Mouse (Mus musculus) gastrocnemius, postnatal 14 days (tissue): ENCODE results near the gene Apeh. TPM values are rescaled to one million over a fixed set of nuclear protein-coding genes. Genes with fewer than 3 reads are reported as not detected.

Experiments used
- DNase-seq: peaks from one replicate; pipeline ENCODE4 v3.0.0; 2021; ENCODE audit warnings: mixed read lengths
- intact Hi-C: fragments of 180-260 bp; cut with DNase I; formaldehyde crosslinking; loops from one replicate; pipeline ENCODE4 v1.15.1; 2025; ENCODE audit warnings: low total_unique reads
- total RNA-seq, 2 experiments: library from RNA; stranded (reverse); gene quantifications; 2 replicates each; pipeline ENCODE4 v1.2.3; 2021

Gene Apeh
- total RNA-seq, 2 experiments from 2014 or later, result 37.9 to 38.3 TPM

- DNase-seq, result peak; percentile 64
- intact Hi-C loops, result no loop called here
These were observed 27.0 kb upstream of the Apeh start for GRCm38 (mm10) chr9:108121170-108121969.

- intact Hi-C loops, result no loop called here
- no peak for DNase-seq
These were observed 26.3 kb upstream of the Apeh start for GRCm38 (mm10) chr9:108120671-108121070.

- intact Hi-C loops, result no loop called here
- peak; percentile 65 for DNase-seq
These were observed 25.5 kb upstream of the Apeh start for GRCm38 (mm10) chr9:108119891-108120411.

GRCm38 (mm10) chr9:108117143-108117542 is 22.7 kb upstream of the Apeh start:
- intact Hi-C loops, result no loop called here
- no peak for DNase-seq

GRCm38 (mm10) chr9:108115290-108116077 is 21.1 kb upstream of the Apeh start:
- DNase-seq, result no peak
- intact Hi-C loops, result no loop called here

GRCm38 (mm10) chr9:108112719-108113340 is 18.4 kb upstream of the Apeh start:
- intact Hi-C loops, result no loop called here
- peak; percentile 77 for DNase-seq

GRCm38 (mm10) chr9:108111593-108112121 is 17.3 kb upstream of the Apeh start:
- DNase-seq, result no peak
- intact Hi-C loops, result no loop called here

- DNase-seq, result no peak
- intact Hi-C loops, result no loop called here
These were observed 16.7 kb upstream of the Apeh start for GRCm38 (mm10) chr9:108111101-108111592.

- DNase-seq, result no peak
- intact Hi-C loops, result no loop called here
These were observed 15.8 kb upstream of the Apeh start for GRCm38 (mm10) chr9:108110160-108110559.

GRCm38 (mm10) chr9:108107867-108108266 is 13.5 kb upstream of the Apeh start:
- intact Hi-C loops, result no loop called here
- DNase-seq, result no peak

- DNase-seq, result no peak
- intact Hi-C loops, result no loop called here
These were observed 11.7 kb upstream of the Apeh start for GRCm38 (mm10) chr9:108106090-108106489.

GRCm38 (mm10) chr9:108105549-108105863 is 11.1 kb upstream of the Apeh start:
- DNase-seq, result no peak
- intact Hi-C loops, result no loop called here

- intact Hi-C loops, result no loop called here
- no peak for DNase-seq
These were observed 10.6 kb upstream of the Apeh start for GRCm38 (mm10) chr9:108104766-108105548.

- intact Hi-C loops, result loop anchor here (5.0 kb wide), 1 partner anchor 188 kb away; no protein-coding TSS in a partner anchor
- DNase-seq, result no peak
These were observed 5.2 kb upstream of the Apeh start for GRCm38 (mm10) chr9:108099619-108100018.

GRCm38 (mm10) chr9:108095949-108096712 is 1.7 kb upstream of the Apeh start:
- intact Hi-C loops, result loop anchor here (2.0 to 5.0 kb wide), 2 partner anchors 105 to 191 kb away; no protein-coding TSS in a partner anchor
- no peak for DNase-seq

GRCm38 (mm10) chr9:108095518-108095917 is 1.1 kb upstream of the Apeh start:
- DNase-seq, result peak; percentile 61
- intact Hi-C loops, result loop anchor here (5.0 kb wide), 1 partner anchor 192 kb away; no protein-coding TSS in a partner anchor

- DNase-seq, result no peak
- intact Hi-C loops, result loop anchor here (5.0 kb wide), 1 partner anchor 192 kb away; no protein-coding TSS in a partner anchor
These were observed 599 bp upstream of the Apeh start for GRCm38 (mm10) chr9:108094998-108095411.

GRCm38 (mm10) chr9:108093586-108093985 is 820 bp downstream of the Apeh start:
- intact Hi-C loops, result no loop called here
- DNase-seq, result no peak
